Mouse (Mus musculus) testis, adult 2 months (tissue): ENCODE results near the gene Ube2g1. TPM values are rescaled to one million over a fixed set of nuclear protein-coding genes. Genes with fewer than 3 reads are reported as not detected.
"Not testable (repeated sequence)": the region's sequence is repeated elsewhere in the genome, so short reads cannot be mapped to it uniquely, and the experiment has no call there.

Source experiments
- H3K27ac ChIP-seq: fragments of 200-500 bp; 2 replicates; pipeline ENCODE4 v1.5.1; 2012; ENCODE audit warnings: low read depth, low read length; ENCODE audit not compliant: control insufficient read depth, insufficient read depth
- H3K27me3 ChIP-seq: fragments of 200-500 bp; 2 replicates; pipeline ENCODE4 v1.6.1; 2012; ENCODE audit warnings: mild to moderate bottlenecking, low read length, moderate library complexity; ENCODE audit not compliant: control insufficient read depth, insufficient read depth
- H3K36me3 ChIP-seq: fragments of 200-500 bp; 2 replicates; pipeline ENCODE4 v1.6.1; 2012; ENCODE audit warnings: mild to moderate bottlenecking, low read length; ENCODE audit not compliant: control insufficient read depth, insufficient read depth
- H3K4me1 ChIP-seq: fragments of 200-500 bp; 2 replicates; pipeline ENCODE4 v1.6.1; 2012; ENCODE audit warnings: low read length; ENCODE audit not compliant: control insufficient read depth, insufficient read depth
- H3K4me3 ChIP-seq: fragments of 200-500 bp; 2 replicates; pipeline ENCODE4 v1.5.1; 2012; ENCODE audit warnings: low read depth, mild to moderate bottlenecking, low read length, moderate library complexity, mixed read lengths; ENCODE audit not compliant: control insufficient read depth
- CTCF ChIP-seq: fragments of 200-500 bp; IDR thresholded peaks from 2 replicates; pipeline ENCODE4 v1.5.1; 2012; ENCODE audit warnings: low read depth, mild to moderate bottlenecking, inconsistent platforms, low read length, moderate library complexity; ENCODE audit not compliant: control insufficient read depth, insufficient read depth, insufficient replicate concordance
- POLR2A ChIP-seq: fragments of 200-500 bp; IDR thresholded peaks from 2 replicates; pipeline ENCODE4 v1.6.1; 2012; ENCODE audit warnings: low read depth, mild to moderate bottlenecking, inconsistent platforms, low read length, moderate library complexity; ENCODE audit not compliant: control insufficient read depth
- polyA plus RNA-seq: library from polyadenylated mRNA; depleted of rRNA; stranded (reverse); fragments of >200 nt; gene quantifications from 2 replicates; pipeline ENCODE4 v1.2.3, GENCODE M21; 2012

Ube2g1 gene
- polyA plus RNA-seq, 1 experiment: 3.9 TPM

DNA sequence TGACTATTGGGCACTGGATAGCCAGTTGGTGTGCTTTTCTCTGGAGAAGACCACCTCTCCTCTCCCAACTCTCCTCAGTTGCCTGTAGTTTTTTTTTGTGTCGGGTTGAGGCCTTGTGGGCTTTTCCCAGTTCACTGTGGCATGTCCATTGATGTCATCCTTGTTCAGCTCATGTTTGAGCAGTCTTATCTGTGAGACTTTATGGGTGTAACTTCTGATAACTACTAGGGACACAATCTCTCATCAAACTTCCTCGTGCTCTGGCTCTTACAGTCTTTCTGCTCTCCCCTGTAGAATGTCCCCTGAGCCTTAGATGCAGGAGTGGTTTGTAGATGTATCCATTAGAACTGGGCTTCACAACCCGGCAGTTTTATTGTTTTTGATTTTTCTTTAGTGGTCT, 87.9 kb downstream of the Ube2g1 start:
- H3K27me3 ChIP-seq: no peaks in the 10 kb centered on the region
- no peak overlapping the region for H3K27ac ChIP-seq
- no peak overlapping the region for H3K4me3 ChIP-seq
- H3K36me3 ChIP-seq: no peaks in the 10 kb centered on the region; the same call in 1 of the 2 replicates
- H3K4me1 ChIP-seq: no peaks in the 10 kb centered on the region; the same call in none of the 2 replicates
- TF ChIP-seq POLR2A: no peak
- no peak for TF ChIP-seq CTCF

DNA sequence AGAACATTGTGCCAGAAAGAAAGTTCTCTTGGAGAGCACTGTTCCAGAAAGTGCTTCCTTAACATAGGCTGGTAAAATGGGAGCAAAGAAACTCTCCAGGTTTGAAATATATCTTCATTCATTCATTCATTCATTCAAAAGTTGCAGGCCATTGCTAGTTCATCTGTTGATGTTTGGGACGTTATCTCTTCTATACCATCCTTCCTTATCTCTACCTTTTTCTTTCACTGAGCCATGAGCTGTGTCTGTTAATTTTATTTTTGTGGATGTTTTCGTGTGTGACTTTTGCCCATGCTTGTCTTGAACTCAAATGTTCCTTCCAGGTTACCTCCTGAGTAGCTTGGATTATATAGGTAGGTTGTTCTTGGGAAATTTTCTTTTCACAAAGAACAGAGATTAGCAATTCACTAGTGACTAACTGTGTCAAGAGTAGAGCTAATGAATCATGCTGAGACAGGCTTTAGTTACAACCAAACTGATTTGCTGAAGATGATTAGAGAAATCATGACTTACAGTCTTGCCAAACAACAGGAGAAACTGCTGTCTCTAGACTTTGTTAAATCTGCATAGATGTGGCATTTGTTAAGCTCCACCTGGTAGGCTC, 89.4 kb downstream of the Ube2g1 start:
- no peaks in the 10 kb centered on the region for H3K27me3 ChIP-seq
- TF ChIP-seq POLR2A (no peak), CTCF (no peak)
- no peak overlapping the region for H3K27ac ChIP-seq
- no peak overlapping the region for H3K4me3 ChIP-seq
- H3K36me3 ChIP-seq: no peaks in the 10 kb centered on the region; the same call in 1 of the 2 replicates
- H3K4me1 ChIP-seq: no peaks in the 10 kb centered on the region; the same call in 1 of the 2 replicates

DNA sequence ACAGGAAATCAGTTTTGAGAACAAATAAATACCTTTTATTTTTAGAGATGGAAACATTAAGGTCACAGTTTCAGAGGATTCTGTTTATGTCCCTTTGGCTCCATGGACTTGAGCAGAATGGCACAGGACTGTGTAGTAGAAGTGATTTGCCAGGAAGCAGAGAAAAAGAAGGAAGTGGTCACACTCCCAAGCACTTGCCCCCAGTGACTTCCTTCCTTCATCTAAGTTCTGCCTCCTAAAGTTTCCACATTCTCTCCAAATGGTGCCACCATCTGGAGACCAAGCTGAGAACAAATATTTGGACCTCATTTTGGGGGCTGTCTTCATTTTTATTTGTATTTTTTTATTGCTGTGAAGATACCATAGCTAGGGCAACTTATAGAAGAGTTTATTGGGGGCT, 90.2 kb downstream of the Ube2g1 start:
- TF ChIP-seq CTCF: no peak
- no peak for TF ChIP-seq POLR2A

DNA sequence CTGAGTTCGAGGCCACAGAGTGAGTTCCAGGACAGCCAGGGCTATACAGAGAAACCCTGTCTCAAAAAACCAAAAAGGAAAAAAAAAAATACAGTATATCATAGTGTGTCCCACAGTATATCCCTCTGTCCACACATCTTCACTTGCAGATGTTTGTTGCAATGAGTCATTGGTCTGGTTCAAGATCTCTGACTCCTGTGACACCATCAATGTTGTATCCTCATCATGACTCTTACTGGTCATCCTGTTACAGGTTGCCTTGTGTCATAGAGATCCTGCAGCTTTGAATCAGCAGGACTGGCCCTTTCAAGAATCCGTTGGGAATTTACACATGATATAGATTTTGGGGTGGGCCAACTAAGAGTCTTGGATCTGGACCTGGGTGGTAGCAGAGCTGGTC, 98.0 kb downstream of the Ube2g1 start:
- H3K27me3 ChIP-seq, H3K27ac ChIP-seq: not testable (repeated sequence)

More for the DNA sequence above, 90.2 kb downstream of the Ube2g1 start:
- Histone ChIP-seq H3K36me3 (no peaks in the 10 kb centered on the region; the same call in 1 of the 2 replicates), H3K4me1 (no peaks in the 10 kb centered on the region; the same call in 1 of the 2 replicates), H3K4me3 (no peak overlapping the region), H3K27me3 (no peaks in the 10 kb centered on the region), H3K27ac (no peak overlapping the region)

DNA sequence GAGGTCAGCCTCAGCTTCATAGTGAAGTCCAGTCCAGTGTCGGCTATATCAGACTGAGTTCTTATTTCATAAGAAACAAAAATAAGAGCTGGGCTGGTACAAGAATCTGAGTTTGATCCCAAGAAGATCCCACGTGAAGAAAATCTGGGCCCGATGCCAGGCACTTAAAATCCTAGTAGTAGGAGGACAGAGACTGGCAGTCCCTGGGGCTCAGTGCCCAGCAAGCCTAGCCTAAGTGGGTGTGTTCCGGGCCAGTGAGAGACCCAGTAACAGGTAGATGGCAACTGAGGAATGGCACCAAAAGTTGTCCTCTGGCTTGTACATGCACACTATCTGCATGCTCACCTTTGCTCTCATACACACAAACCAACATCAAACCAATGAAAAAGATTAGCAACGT, 105.6 kb downstream of the Ube2g1 start:
- H3K4me1 ChIP-seq: no peaks in the 10 kb centered on the region
- H3K36me3 ChIP-seq: no peaks in the 10 kb centered on the region; the same call in 1 of the 2 replicates
- H3K4me3 ChIP-seq: no peak overlapping the region
- H3K27me3 ChIP-seq: no peaks in the 10 kb centered on the region
- TF ChIP-seq CTCF (no peak), POLR2A (no peak)
- H3K27ac ChIP-seq: no peak overlapping the region

More for the DNA sequence above, 98.0 kb downstream of the Ube2g1 start:
- H3K4me3 ChIP-seq, H3K36me3 ChIP-seq, H3K4me1 ChIP-seq: not testable (repeated sequence)

DNA sequence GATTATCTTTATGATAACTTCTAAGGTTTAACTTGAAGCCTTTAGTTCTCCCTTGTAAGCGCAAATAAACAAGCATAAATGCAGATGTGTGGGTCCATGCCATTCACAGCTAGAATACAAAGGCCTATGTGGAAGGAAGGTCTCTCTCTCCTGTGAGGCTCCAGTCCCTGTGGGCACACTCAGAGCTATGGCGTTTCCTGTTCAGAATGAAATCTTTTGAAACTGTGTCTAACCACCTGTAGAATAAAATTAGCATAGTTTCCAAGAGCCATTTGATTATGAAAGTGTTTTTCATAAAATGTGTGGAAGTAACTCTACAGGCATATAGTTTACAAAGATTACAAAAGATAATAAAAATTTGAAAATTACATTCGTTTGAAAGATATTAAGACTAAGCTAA, 111.1 kb downstream of the Ube2g1 start:
- TF ChIP-seq POLR2A (no peak), CTCF (no peak)
- no peaks in the 10 kb centered on the region; the same call in none of the 2 replicates for H3K36me3 ChIP-seq
- H3K27me3 ChIP-seq: no peaks in the 10 kb centered on the region
- no peaks in the 10 kb centered on the region for H3K4me1 ChIP-seq
- no peak overlapping the region for H3K27ac ChIP-seq
- no peak overlapping the region for H3K4me3 ChIP-seq

DNA sequence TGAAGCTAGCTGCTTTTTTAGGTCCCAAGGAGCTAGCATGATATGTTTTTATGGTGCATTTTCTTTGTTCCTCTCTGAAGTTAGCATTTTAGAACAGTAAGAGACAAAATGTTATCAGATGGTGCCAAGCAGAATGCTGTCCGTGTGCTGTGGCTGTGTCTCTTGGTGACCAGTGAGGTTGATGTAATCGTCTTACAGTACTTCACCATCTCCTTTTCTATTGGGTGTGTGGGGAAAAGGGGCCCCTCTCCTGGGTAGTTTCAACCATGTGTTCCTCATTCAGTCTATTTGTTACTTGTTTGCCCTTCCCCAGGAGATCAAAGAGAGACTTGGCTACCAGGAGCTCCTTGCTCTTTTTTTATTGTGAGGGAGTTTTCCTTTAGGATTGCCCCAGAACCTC, 116.1 kb downstream of the Ube2g1 start:
- no peaks in the 10 kb centered on the region; the same call in 1 of the 2 replicates for H3K36me3 ChIP-seq
- no peaks in the 10 kb centered on the region for H3K4me1 ChIP-seq
- H3K4me3 ChIP-seq: no peak overlapping the region
- TF ChIP-seq POLR2A: no peak
- no peak for TF ChIP-seq CTCF
- H3K27ac ChIP-seq: no peak overlapping the region
- H3K27me3 ChIP-seq: no peaks in the 10 kb centered on the region
